Mouse (Mus musculus): Measurements from ENCODE around the gene Tshr.

DNA sequence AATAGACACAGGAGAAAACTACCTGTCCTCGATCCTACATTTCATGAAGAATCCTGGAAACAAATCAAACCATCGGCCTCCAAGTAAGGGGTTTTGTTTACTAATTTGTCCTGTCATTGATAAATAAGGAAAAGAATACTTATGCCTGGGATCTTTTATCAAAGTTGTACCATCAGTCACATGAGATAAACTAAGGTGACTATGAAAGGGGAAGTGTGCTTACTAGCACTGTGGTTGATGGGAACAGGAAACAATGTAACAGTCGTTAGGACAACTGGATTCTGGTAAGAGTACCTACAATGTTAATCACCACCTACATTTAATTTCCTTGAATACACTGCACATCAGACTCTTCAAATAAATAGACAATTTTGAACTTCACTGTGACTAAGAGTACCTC, 15.2 kb upstream of the Tshr start:
- TF ChIP-seq ZC3H11A (IDR thresholded peaks at IDR 0.05; ENCODE audit: borderline replicate concordance, low read depth, low read length), result no peak
- TF ChIP-seq HCFC1 (IDR thresholded peaks at IDR 0.05; ENCODE audit: borderline replicate concordance, insufficient read depth, low read length), result no peak
- no peak for TF ChIP-seq ZNF384 (IDR thresholded peaks at IDR 0.05; ENCODE audit: low read depth, low read length)
- no peak for TF ChIP-seq CHD2 (IDR thresholded peaks at IDR 0.05; ENCODE audit: low read depth, low read length)
- TF ChIP-seq MAFK (IDR thresholded peaks at IDR 0.05; ENCODE audit: insufficient read depth, low read depth, low read length), result no peak

All from ES-E14 (cell line).